Mouse (Mus musculus) embryonic fibroblast, embryonic 13.5 days (primary cell): Measurements from ENCODE around the gene Hif3a.

ENCODE experiments used
- CTCF ChIP-seq: IDR thresholded peaks from 2 replicates; pipeline ENCODE4 v1.5.1; 2011; ENCODE audit warnings: mild to moderate bottlenecking, control low read depth, low read length, moderate library complexity, borderline replicate concordance; ENCODE audit not compliant: insufficient read depth
- POLR2A ChIP-seq: IDR thresholded peaks from 2 replicates; pipeline ENCODE4 v1.6.1; 2011; ENCODE audit warnings: low read depth, mild to moderate bottlenecking, control low read depth, low read length, moderate library complexity

- TF ChIP-seq CTCF = no peak
- TF ChIP-seq POLR2A = no peak
Observed at GRCm38 (mm10) chr7:17050491-17050890, 11.7 kb downstream of the Hif3a start.
